Mouse (Mus musculus) left cerebral cortex, adult 18-20 months (tissue): Measurements from ENCODE around the gene Cmtm7. TPM values are rescaled to one million over a fixed set of nuclear protein-coding genes. Genes with fewer than 3 reads are reported as not detected.

Experiments
- DNase-seq, 2 experiments: peaks; one replicate each; pipeline ENCODE4 v3.0.0; 2021 to 2022; ENCODE audit warnings: low spot score in 2 of 2, mixed read lengths in 1 of 2
- total RNA-seq, 2 experiments: library from RNA; stranded (reverse); gene quantifications; 2 replicates each; pipeline ENCODE4 v1.2.3; 2021

The Cmtm7 gene
- total RNA-seq, 2 experiments from 2014 or later: 3.6 to 5.0 TPM

DNA sequence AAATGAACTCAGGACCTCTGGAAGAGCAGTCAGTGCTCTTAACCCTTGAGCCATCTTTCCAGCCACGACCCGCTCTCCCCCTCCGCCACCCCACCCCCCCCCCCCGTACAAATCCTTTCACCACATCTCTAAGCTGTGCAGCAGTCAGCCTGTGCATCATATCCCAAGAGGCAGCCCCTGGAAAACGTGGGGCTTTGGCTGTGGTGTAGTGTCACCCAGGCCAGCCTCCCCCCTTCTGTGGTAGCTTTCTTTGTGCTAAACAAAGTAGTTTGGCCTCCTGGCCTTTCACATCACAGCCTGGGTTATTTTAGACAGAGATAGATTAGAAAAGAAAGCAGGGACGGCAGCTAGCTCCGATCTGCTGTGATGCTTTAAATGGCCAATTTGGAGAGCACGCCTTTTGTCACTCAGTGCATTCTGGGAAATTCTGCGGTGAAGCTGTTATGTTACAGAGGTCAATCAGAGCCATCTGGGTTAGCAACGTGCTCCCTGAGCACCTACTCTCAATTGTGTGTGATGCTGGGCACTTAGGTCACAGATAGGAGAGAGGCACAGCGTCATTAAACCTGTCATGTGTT, 14.9 kb upstream of the Cmtm7 start:
- no peak for DNase-seq

DNA sequence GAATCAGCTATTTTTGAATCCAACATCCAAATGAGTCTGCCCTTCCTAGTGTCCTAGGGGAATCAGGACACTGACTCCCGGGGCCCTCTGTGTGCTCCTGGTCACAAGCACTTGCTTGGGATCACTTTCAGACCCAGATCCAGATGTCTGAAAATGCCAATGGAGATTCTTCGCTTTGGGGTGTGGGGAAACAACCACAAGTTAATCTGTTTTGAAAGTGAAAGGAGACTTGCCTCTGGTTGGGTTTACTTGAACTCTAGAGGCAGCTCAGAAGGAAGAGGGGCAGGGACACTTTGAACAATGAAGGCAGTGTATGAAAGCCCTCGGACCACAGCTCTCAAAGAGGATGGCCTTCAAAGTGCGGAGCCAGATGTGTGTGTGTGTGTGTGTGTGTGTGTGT, 12.8 kb upstream of the Cmtm7 start:
- no peak for DNase-seq

DNA sequence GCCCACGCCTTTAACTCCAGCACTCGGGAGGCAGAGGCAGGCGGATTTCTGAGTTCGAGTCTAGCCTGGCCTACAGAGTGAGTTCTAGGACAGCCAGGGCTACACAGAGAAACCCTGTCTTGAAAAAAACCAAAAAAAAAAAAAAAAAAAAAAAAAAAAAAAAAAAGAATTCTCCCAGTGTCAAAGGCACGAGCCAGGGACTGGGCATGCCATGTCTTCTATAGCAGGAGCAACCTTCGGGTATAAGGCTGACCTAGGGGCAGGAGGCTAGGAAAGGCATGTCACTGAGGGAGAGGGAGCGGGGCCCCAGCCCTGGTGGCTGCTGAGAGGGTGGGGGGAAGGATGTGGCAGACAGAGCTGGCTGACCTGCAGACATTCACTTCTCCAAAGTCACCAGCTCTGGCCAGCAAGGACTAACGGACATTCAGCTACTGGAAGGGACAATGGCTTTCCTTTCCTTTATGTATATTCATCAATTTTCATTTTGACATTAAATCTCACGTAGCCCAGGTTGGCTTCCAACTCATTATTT, 12.2 kb upstream of the Cmtm7 start:
- DNase-seq: no peak

DNA sequence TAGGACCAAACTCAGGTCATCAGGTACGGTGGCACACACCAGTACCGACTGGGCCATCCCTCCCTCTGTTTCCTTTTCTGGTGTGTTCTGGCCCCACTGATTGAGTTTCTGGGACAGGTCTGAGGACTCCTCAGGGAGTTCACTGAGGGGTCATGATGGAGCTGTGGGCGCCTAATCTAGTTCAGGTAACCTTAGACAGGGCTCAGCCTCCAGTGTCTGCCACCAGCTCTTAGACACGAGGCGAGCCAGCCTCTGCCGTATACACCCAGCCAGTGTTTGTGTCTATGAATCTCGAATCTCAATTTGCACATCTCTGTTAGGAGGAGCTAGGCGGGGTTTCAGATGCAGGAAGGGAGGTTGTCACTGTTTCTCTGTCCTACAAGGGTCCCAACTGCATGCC, 8.3 kb upstream of the Cmtm7 start:
- DNase-seq: no peak

DNA sequence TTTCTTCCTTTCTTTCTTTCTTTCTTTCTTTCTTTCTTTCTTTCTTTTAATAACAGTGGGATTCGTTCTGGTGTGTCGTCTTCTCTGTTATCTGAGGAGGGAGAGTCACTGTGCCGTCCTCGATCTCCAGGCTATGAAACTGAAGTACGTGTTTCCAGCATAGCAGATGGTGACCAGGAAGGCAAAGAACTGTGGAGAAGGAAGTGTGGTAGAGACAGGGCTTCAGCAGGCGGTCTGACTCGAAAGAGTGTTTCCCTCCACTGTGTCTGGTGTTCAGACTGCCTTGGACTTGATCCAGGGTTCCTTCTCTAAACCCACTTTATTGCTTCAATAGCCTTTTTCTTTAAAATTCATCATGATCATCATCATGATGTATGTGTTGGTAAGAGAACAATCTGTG, 7.9 kb upstream of the Cmtm7 start:
- no peak for DNase-seq

DNA sequence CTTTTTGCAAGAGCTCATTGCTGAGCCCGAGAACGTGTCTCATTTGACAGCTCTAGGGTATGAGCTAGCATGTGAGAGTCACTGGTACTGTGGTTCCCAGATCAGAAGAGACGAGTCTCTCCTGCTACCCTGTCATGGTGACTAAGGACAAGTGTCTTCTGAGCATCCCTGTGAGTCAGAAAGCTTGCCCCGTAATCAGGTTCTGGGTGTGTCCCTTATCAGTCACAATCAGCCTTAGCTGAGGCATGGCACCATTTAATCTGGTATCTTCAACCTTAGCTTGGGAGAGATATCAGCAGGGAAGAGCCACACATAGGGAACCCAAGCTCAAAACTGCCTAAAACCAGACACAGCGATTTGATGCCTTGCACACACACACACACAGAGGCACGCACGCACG, 7.0 kb upstream of the Cmtm7 start:
- DNase-seq: no peak

DNA sequence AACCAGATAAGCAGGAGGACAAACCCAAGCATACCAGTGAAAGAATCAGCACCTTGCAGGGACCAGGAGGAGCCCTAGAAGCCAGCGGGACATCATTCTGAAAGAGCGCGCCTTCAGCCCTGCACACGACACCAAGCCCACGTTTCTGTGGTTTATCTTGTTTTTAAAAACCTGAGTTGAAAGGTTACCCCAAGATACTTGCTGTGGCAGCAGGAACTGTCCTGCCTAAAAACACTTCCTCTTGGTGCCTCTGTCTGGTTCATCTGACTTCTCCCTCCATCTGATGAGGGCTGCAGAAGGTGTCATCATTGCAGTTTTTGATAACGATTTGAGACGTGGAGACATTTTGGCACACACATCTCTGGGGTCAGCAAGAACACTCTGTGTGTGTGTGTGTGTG, 6.1 kb upstream of the Cmtm7 start:
- no peak for DNase-seq

DNA sequence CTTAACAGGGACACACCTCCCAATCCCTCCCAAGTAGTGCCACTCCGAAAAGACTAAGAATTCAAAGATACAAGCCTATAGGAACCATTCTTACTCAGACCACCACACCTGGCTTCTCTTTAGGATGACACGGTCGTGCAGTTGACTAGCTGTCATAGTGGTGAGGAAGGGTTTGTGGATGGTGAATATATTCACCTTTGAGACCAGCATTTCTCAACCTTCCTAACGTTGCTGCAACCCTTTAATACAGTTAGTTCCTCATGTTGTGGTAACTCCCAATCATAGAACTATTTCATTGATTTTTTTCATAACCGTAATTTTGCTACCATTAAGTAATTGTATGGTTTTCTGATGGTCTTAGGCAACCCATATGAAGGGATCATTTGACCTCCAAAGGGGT, 5.5 kb upstream of the Cmtm7 start:
- no peak for DNase-seq

DNA sequence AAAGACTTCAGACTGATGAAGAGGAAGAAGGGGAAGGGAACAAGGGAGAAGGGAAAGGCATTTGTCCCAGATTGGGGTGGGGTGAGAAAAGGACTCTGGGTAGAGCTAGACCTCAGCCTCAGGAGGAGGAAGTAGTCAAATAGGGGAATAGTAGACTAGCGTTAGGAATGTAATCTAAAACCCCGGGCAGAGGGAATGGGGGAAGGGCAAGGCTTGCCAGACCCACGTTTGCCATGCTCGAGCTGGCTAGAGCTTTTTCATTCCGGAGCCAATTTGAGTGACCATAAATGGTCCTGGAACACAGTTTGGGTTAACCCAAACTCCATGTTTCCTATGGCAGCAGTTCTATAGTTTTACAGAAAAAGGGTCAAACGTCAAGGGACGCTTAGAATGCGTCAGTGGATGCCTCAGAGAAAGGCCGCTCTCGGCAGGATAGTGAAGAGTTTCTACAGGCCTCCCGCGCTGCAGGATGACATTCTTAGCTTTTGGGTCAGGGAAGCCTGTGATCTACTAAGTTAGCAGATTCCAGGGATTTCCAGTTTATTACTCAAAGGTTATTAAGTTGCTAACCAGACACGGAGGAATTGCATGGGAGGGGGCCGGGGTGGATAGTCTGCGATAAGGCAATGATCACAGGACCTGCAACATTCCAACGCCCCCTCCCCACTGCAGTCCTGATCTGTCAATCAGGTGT, 3.9 kb upstream of the Cmtm7 start:
- no peak for DNase-seq

DNA sequence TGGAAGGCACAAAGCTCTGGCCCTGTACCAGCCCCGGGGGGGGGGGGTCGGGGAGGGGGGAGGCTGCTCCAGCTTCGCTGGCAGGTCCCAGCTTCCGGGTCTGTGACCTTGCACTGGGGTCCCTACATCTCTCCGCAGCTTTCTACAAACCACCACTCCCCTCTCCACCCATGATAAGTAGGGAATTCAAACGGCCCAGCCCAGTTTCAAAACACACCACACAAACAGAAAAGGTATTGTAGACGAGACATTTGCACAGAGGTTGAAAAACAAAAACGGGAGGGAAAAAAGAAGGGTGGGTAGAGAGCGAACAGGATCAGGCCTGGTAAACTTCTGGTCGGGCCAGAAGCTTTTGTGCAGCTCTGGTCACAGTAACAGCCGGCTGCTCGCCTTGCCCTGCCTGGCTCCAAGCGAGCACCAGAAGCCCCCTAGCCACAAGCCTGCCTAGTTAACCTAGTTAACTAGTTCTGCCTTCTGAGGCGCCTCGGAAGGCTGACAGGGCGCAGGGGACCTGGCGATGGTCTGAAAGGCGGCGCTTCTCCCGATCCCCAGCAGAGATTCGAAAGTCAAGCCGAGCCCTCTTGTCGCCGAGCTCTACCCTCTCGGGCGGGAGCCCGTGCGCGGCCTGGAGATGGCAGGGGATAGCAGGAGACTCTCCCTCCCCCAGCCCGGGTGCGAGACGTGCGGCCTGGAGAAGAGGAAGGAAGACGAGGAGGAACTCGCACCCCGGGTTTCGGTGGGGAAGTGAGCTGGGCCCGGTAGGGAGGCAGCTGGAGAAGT, 720 bp downstream of the Cmtm7 start:
- DNase-seq: peak in 1 of 2 experiments; percentile 19

DNA sequence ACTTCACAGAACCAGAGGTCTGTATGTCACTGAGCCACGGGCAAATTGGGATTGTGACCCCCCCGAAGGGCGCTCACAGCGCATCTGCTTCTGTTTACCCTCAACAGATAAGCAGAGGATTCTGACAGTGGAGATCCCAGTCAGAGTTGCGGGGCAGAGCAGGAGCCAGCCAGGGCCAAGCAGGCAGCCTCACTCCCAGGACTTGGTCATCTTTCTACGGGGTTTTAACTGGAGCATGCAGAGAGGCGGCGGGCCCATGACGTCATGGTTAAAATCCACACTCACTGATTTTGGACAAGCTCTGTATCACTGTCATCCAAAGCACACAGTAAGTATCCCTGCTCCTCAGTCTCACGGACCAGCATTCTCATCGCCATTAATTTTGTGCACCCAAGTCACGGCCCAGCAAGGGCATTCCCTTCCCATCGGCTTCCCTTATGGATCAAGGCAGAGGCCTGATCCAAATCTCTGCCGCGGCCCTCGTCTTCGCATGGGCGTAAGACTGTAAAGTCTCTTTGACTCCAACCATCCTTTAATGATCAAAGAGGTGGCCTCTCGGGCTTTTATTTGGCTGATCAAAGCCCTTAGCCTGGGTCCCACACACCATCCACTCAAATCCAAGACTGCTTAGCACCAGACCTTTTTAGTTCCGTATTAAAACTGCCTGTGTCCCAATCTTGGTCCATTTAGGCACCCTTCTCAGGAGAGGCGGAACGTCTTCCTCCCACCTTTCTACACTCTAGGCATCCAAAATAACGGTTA, 1.5 kb downstream of the Cmtm7 start:
- DNase-seq: no peak

DNA sequence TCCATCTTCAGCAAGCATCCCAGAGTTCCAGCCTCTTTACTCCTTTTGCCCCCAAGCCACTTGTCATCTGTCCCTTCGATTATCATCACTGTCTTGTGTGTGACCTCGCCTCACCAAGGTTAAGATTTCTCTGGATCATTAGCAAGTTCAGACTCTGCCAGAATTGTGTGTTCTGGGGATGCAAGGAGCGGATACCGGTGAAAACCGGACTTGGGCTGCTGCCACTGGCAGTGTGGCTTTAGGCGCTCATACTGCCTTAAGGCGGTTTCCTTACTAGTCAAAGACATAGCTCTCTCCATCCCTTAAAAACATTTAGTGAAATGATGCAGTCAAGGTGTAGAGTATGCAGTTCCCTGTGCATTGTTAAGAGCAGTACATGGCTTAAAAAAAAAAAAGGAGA, 2.8 kb downstream of the Cmtm7 start:
- DNase-seq: no peak

DNA sequence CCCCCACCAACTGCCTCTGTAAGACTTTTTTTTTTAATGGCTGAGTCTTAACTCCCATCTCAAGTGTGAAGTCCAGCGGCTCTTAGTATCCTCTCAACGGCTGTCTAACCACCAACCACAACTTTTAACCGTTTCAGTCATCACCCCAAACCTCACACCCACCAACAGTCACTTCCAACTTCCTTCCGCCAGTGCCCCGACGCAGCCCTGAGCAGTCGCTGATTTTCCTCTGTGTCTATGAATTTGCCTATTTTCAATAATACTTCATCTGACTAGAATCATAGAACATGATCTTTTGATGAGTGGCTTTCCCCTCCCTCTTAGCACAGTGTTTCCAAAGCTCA, 3.6 kb downstream of the Cmtm7 start:
- no peak for DNase-seq

DNA sequence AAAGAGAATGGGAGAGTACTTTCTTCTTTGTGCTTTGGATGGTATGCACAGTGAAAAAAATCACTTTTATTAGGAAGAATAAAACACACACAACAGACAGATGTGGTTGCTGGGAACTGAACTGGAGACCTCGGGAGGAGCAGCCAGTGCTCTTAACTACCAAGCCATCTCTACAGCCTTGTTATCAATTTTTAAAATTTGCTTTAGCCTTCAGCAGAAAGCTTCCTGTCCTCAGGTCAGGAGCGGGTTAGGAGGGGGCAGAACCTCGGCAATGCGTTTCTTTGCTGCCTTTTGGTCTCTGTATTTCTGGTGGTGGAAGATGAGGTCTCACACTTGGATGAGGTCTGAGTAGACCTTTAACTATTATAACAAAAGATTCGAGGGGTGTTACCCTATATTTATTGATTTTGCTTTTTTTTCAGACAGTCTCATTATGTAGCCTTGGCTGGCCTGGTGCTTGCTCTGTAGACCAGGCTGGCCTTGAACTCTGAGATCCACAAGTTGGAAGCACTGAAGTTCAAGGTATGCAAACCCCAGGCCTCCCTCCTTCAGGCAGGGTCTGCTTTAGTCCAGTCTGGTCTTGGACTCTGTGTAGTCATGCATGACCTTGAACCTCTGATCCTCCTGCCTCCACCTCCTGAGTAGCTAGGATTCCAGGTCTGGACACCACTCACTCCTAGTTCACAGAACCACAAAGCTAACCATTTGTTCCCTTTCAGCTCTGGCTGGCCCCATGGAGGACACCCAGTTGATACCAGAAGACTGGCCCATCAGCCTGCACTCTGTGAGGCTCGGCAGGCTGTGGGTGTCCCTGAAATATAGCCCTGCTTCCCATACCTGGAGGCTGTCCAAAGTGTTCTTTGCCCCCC, 4.2 kb downstream of the Cmtm7 start:
- DNase-seq: no peak

DNA sequence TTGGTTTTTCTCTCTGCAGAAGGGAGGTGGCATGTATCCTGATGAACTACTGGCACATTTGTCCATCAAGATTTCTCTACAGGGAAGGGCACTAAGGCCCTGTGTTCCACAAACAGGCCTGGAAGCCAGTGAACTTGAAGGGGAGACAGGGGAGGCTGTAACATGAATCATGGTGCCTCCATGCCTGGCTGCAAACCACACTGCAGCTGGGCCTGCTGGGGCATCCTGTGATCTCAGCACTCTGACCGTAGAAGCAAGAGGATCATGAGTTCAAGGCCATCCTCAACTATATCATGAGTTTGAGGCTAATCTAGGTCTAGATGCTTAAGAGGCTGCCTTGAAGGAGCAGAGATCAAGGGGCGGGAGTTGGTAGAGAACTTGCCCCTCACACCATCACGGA, 5.3 kb downstream of the Cmtm7 start:
- no peak for DNase-seq

DNA sequence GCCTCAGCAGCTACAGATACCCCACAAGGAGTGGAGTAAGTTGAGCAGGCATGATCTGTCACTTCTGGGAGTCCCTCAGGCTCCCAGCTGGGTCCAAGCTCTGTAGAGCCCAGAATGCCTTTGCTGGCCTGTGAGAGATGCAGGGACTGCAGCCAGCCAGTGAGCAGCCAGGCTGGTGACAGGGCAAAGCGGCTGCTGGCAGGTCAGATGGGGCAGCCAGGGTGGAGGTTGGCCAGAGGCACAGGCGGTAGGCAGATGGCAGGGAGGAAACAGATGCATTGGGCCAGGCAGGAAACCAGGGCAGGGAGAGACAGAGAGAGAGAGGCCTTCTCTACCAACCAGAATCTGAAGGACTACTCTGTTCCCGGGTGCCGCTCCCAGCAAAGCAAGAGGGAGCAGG, 6.4 kb downstream of the Cmtm7 start:
- no peak for DNase-seq

DNA sequence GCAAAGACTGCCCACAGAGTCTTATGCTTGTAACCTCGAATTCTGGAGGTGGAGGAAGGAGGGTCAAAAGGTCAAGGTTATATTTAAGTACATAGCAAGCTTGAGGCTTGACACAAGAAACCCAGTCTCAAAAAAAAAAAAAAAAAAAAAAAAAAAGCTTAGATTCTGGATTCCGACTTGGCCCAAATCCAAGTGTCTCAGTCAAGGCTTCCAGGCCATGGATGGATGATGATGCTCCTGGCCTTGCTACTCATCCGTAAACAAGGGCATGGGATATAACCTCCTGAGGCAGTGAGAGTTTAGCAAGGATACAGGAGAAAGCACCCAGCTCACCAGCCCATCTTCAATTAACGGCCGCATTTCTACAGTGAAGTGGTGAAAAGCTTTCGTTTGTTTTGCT, 7.0 kb downstream of the Cmtm7 start:
- DNase-seq: no peak

DNA sequence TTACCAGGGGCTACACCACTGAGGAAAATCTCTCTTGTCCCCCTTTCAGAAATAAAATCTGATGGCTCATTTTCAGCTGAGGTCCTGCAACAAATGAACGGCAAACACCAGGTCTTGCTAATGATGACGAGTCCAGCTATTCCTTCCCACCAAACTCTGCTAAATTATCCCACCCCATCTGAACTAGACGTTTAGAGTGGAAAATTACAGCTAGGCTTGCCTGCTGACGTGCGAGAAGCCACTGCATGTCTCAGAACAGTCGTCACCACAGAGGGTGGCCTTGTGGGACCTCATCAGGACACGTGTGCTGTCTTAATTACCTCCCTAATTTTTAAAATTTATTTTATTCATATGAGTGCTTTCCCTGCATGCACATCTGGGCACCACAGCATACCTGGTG, 10.1 kb downstream of the Cmtm7 start:
- no peak for DNase-seq

DNA sequence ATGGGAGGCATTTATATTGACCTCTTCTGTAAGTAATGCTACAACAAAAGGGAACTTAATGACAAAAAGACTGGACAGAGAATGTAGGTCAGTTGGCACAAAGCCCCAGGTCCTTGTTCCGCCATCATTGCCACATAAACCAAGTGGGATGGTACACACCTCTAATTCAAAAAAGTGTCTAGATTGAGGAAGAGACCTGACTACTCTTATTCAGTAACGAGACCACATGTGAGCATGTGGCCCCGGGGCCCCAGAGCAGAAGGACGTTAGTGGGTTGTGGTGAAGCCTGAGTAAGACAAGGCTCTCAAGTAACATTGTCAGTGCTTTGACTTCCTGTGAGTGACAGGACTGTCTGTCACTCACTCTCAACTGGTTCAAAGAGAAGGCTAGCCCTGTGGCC, 11.4 kb downstream of the Cmtm7 start:
- no peak for DNase-seq

DNA sequence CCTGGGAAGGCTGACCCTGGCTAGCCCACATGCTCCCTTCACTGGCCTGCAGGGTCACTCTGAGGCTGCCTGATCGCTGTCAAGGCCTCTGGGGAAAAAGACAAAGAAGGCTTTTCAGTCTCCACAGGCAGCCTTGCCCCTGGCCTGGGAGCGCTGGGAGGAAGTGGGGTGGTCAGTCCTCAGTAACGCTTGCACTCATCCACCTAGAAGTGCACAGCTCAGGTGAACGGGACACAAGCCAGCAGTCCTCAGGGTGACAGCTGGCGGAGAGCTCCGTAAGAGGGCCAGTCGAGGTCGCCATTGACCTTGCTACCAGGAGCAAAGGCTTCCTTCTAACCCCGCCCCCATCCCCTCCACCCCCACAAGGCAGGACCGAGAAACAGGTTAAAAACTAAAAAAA, 13.6 kb downstream of the Cmtm7 start:
- no peak for DNase-seq

DNA sequence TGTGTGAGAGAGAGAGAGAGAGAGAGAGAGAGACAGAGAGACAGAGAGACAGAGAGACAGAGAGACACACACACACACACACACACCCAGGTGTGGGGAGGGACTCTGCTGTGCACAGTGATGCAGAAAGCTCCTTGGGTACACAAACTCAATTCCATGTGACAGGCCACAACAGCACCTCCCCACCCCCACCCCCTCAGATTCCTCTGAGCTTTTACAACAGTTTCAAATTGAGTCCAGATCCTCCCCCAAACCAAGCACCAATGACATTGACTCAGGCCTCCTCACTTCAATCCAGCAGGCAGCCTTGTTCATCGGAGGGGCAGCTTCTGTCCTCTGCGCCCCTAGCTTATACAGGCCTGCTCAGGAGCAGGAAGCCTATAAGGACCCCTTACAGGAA, 14.1 kb downstream of the Cmtm7 start:
- no peak for DNase-seq
